8 mouse cellular contexts compared by ENCODE assay signal in the genomic region with DNA sequence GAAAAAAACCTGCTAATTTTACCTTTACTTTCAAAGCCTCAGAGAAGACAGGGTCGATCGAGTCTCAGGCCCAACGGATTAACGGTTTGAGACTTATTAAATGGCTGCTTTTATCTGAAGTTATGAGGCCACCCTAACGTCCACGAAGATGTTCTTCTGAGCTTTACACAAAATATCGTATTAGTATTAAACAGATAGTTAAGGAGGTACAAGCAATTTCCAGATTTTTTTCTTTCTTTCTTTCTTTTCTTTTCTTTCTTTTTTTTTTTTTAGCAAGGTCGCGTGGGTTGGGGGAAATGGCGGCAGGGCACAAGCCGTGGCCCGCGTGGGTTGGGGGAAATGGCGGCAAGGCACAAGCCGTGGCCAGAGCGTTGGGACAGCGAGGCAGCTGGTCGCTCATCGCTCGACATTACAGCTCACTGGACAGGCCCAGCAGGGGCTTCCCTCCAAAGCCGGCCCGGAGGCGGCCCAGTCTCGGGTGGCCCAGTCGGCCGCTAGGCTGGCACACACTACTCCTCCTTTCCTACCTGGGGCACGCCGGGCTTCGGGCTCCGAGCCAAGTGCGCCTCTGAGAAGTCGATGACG. TPM values are rescaled to one million over a fixed set of nuclear protein-coding genes. Genes with fewer than 3 reads are reported as not detected.
DNase-seq lines count a peak whose midpoint lies in the region; ATAC-seq and TF ChIP-seq lines count a peak whose summit lies in the region.

No protein-coding gene starts in this region.

- H3K9me3 ChIP-seq in hindbrain, embryonic 12.5 days (replicated peaks): no peaks in the 10 kb centered on the region
- no peaks in the 10 kb centered on the region for H3K9me3 ChIP-seq in midbrain, embryonic 12.5 days

- TF ChIP-seq CTCF in layer of hippocampus, adult 2 months (conservative IDR thresholded peaks at IDR 0.05): peak; percentile 30

- peak overlapping the region; percentile 95 for H3K9ac ChIP-seq in hindbrain, embryonic 12.5 days
- H3K9ac ChIP-seq in midbrain, embryonic 12.5 days (replicated peaks): peak overlapping the region; percentile 92

- DNase-seq in layer of hippocampus, adult 2 months (ENCODE audit: low spot score in 2 of 2): no peak
- DNase-seq in layer of hippocampus, postnatal 25 days (ENCODE audit: extremely low spot score in 1 of 2, low spot score in 1 of 2): no peak
- peak; percentile 34 for DNase-seq in c-Kit-positive CD71-positive TER-119-positive erythroid progenitor cells, embryonic 14.5 days (ENCODE audit: low spot score)
- no peak for DNase-seq in gastrocnemius, postnatal 25 days
- no peak for DNase-seq in thymus, postnatal 0 days (ENCODE audit: low spot score)
- no peak for DNase-seq in frontal cortex, postnatal 10 days (ENCODE audit: low spot score in 2 of 2)

- H3K4me2 ChIP-seq in hindbrain, embryonic 12.5 days (replicated peaks): peak overlapping the region; percentile 82
- H3K4me2 ChIP-seq in midbrain, embryonic 12.5 days (replicated peaks): peak overlapping the region; percentile 85

- peak overlapping the region; percentile 87 for H3K27ac ChIP-seq in layer of hippocampus, adult 2 months
- peak overlapping the region; percentile 86 for H3K27ac ChIP-seq in hindbrain, embryonic 12.5 days
- H3K27ac ChIP-seq in midbrain, embryonic 12.5 days (replicated peaks): peak overlapping the region; percentile 86

- under 1% methylated on average over 33 of the region's 33 CpGs for WGBS in hindbrain, embryonic 12.5 days
- under 1% methylated on average over 33 of the region's 33 CpGs for WGBS in midbrain, embryonic 12.5 days

- H3K36me3 ChIP-seq in hindbrain, embryonic 12.5 days: peaks cover 42% of the 10 kb centered on the region
- H3K36me3 ChIP-seq in midbrain, embryonic 12.5 days: peaks cover 46% of the 10 kb centered on the region

- H3K27me3 ChIP-seq in hindbrain, embryonic 12.5 days: no peaks in the 10 kb centered on the region
- H3K27me3 ChIP-seq in midbrain, embryonic 12.5 days: no peaks in the 10 kb centered on the region

- H3K4me1 ChIP-seq in hindbrain, embryonic 12.5 days: peaks cover 22% of the 10 kb centered on the region
- peaks cover 23% of the 10 kb centered on the region for H3K4me1 ChIP-seq in midbrain, embryonic 12.5 days

- peak; percentile 91 for ATAC-seq in hindbrain, embryonic 12.5 days (ENCODE audit: low FRiP score)
- peak; percentile 90 for ATAC-seq in midbrain, embryonic 12.5 days (ENCODE audit: low FRiP score, low read depth)

- H3K4me3 ChIP-seq in layer of hippocampus, adult 2 months: peak overlapping the region; percentile 98
- H3K4me3 ChIP-seq in hindbrain, embryonic 12.5 days: peak overlapping the region; percentile 98
- H3K4me3 ChIP-seq in midbrain, embryonic 12.5 days: peak overlapping the region; percentile 98

RNA-seq across cellular contexts. Expression of a gene that starts 0.5 kb away (rescaled TPM):
- 100 to 1,000 TPM in 1 of 2 experiments, 10 to 100 TPM in 1; 92.6 to 101 TPM for total RNA-seq in layer of hippocampus, adult 2 months (2021)
- total RNA-seq in layer of hippocampus, postnatal 25 days (2021): 100 to 1,000 TPM in 1 of 2 experiments, 10 to 100 TPM in 1; 98.9 to 101 TPM
- 241 and 269 TPM in 2 replicates for polyA plus RNA-seq in hindbrain, embryonic 12.5 days (2016; fragmentation: Nextera tagmentation; extraction: Ambion mirVana)
- 281 and 287 TPM in 2 replicates for polyA plus RNA-seq in midbrain, embryonic 12.5 days (2016; fragmentation: Nextera tagmentation; extraction: Ambion mirVana)
- 100 to 1,000 TPM; 135 to 140 TPM for total RNA-seq in gastrocnemius, postnatal 25 days (2021)
- 278 and 300 TPM in 2 replicates for polyA plus RNA-seq in thymus, postnatal 0 days (2015; fragmentation: Nextera tagmentation; extraction: Ambion mirVana)

RNA-seq across cellular contexts. Expression of a gene that starts 0.6 kb away (rescaled TPM):
- 10 to 100 TPM; 18.1 to 18.6 TPM for total RNA-seq in layer of hippocampus, adult 2 months (2021)
- 10 to 100 TPM; 17.3 to 20.9 TPM for total RNA-seq in layer of hippocampus, postnatal 25 days (2021)
- polyA plus RNA-seq in hindbrain, embryonic 12.5 days (2016; fragmentation: Nextera tagmentation; extraction: Ambion mirVana): 48.1 and 53.9 TPM in 2 replicates
- polyA plus RNA-seq in midbrain, embryonic 12.5 days (2016; fragmentation: Nextera tagmentation; extraction: Ambion mirVana): 51.2 and 55.2 TPM in 2 replicates
- total RNA-seq in gastrocnemius, postnatal 25 days (2021): 1 to 10 TPM; 4.2 to 5.1 TPM
- 29.8 and 46.3 TPM in 2 replicates for polyA plus RNA-seq in thymus, postnatal 0 days (2015; fragmentation: Nextera tagmentation; extraction: Ambion mirVana)

RNA-seq across cellular contexts. Expression of a gene that starts 28.9 kb away (rescaled TPM):
- total RNA-seq in layer of hippocampus, adult 2 months (2021): 10 to 100 TPM; 61.3 to 69.2 TPM
- 10 to 100 TPM; 60.3 to 68.2 TPM for total RNA-seq in layer of hippocampus, postnatal 25 days (2021)
- polyA plus RNA-seq in hindbrain, embryonic 12.5 days (2016; fragmentation: Nextera tagmentation; extraction: Ambion mirVana): 132 and 134 TPM in 2 replicates
- polyA plus RNA-seq in midbrain, embryonic 12.5 days (2016; fragmentation: Nextera tagmentation; extraction: Ambion mirVana): 152 and 155 TPM in 2 replicates
- 10 to 100 TPM; 38.1 to 43.6 TPM for total RNA-seq in gastrocnemius, postnatal 25 days (2021)
- polyA plus RNA-seq in thymus, postnatal 0 days (2015; fragmentation: Nextera tagmentation; extraction: Ambion mirVana): 157 and 161 TPM in 2 replicates

RNA-seq across cellular contexts. Expression of a gene that starts 51.3 kb away (rescaled TPM):
- total RNA-seq in layer of hippocampus, adult 2 months (2021): not detected
- total RNA-seq in layer of hippocampus, postnatal 25 days (2021): not detected
- polyA plus RNA-seq in hindbrain, embryonic 12.5 days (2016; fragmentation: Nextera tagmentation; extraction: Ambion mirVana): not detected in 2 replicates
- not detected in 2 replicates for polyA plus RNA-seq in midbrain, embryonic 12.5 days (2016; fragmentation: Nextera tagmentation; extraction: Ambion mirVana)
- not detected for total RNA-seq in gastrocnemius, postnatal 25 days (2021)
- polyA plus RNA-seq in thymus, postnatal 0 days (2015; fragmentation: Nextera tagmentation; extraction: Ambion mirVana): not detected in 2 replicates

RNA-seq across cellular contexts. Expression of a gene that starts 55.1 kb away (rescaled TPM):
- total RNA-seq in layer of hippocampus, adult 2 months (2021): 10 to 100 TPM; 26.0 to 33.8 TPM
- total RNA-seq in layer of hippocampus, postnatal 25 days (2021): 10 to 100 TPM; 30.8 to 41.6 TPM
- 72.2 and 77.7 TPM in 2 replicates for polyA plus RNA-seq in hindbrain, embryonic 12.5 days (2016; fragmentation: Nextera tagmentation; extraction: Ambion mirVana)
- polyA plus RNA-seq in midbrain, embryonic 12.5 days (2016; fragmentation: Nextera tagmentation; extraction: Ambion mirVana): 54.8 and 65.2 TPM in 2 replicates
- total RNA-seq in gastrocnemius, postnatal 25 days (2021): 10 to 100 TPM; 10.3 to 11.4 TPM
- 76.9 and 83.3 TPM in 2 replicates for polyA plus RNA-seq in thymus, postnatal 0 days (2015; fragmentation: Nextera tagmentation; extraction: Ambion mirVana)
